Mouse (Mus musculus): ENCODE results near the gene Trim80. TPM values are rescaled to one million over a fixed set of nuclear protein-coding genes. Genes with fewer than 3 reads are reported as not detected.
"Not testable (repeated sequence)": the region's sequence is repeated elsewhere in the genome, so short reads cannot be mapped to it uniquely, and the experiment has no call there.

Gene Trim80
- total RNA-seq, 2 experiments from 2014 or later: not detected

DNA sequence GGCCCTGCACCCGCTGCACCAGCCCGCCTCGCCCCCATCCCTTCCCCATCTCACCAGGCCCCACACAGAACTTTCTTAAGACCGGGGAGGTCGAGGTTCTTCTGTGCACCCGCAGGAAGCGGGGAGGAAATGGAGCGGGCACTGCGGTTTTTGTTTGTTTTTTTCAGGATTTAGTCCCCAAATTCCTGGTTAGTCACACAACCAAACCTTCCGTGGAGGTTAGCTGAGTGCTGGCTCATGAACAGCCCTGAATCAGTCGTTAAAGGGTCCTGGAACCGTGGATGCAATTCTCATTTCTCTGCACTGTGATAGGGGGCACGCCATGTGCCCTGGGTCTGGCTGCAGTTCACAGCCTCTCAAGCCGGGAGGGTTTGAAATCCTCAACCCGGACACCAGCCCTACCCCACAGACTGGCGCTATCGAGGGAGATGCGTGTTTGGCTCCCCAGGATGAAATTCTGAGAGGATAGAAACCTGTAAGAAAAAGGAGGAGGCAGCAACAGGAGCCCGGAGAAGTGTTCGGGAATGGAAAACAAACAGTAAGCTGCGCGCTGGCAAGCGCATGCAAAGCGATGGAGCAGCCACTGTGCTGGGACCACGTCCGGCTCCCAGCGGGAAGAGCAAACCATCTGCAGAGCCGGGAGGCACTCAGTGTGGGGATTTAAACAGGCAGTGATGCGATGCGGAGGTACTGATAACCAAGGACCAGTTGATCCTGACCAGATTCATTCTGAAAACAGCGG is 4.6 kb upstream of the Trim80 start:
- H3K4me3 ChIP-seq: peak overlapping the region; percentile 44
- TF ChIP-seq CTCF (conservative IDR thresholded peaks at IDR 0.05): no peak
- DNase-seq (ENCODE audit: low spot score in 2 of 2): no peak
- peak overlapping the region; percentile 53 for H3K27ac ChIP-seq

DNA sequence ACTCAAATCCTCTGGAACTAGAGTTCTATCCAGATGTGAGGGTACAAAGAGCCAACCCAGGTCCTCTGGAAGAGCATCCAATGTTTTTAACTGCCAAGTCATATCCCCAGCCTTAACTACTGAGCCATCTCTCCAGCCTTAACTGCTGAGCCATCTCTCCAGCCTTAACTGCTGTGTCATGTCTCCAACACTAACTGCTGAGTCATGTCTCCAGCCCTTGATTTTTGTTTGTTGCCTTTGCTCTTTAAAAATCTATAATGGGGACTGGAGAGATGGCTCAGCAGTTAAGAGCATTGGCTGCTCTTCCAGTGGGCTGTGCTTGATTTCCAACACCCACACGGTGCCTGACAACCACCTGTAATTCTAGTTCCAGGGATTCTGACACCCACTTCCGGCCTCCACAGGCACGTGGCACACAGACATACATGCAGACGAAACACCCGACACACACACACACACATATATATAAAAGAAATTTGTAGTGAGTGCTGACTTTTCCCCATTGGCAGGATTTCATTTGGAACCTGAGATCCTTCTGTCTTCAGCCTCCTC is 2.7 kb upstream of the Trim80 start:
- no peak for DNase-seq (ENCODE audit: low spot score in 2 of 2)
- TF ChIP-seq CTCF (conservative IDR thresholded peaks at IDR 0.05): no peak
- H3K27ac ChIP-seq: peak overlapping the region; percentile 16; the same call in 1 of the 2 replicates
- no peak overlapping the region for H3K4me3 ChIP-seq

DNA sequence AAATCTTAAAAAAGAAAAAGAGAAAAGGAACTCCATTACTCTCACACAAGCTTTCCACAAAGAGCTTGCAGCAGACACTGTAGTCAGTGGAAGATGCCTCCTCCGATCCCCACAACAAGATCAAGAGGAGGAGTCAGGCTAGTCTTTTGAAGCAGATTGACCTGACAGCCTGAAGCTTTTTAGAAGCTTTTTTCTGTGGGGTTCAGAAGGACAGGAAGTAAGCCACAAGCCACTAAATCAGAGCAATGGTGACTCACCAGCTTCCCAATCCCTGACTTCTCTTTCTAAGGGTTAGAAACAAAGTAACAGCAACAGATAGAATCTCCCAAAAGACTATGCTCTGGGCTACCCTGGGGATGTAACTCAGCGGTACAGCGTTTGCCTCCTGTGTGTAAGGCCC is 1.0 kb upstream of the Trim80 start:
- TF ChIP-seq CTCF (conservative IDR thresholded peaks at IDR 0.05): no peak
- Histone ChIP-seq H3K4me3 (no peak overlapping the region), H3K27ac (no peak overlapping the region)
- DNase-seq (ENCODE audit: low spot score in 2 of 2): no peak

DNA sequence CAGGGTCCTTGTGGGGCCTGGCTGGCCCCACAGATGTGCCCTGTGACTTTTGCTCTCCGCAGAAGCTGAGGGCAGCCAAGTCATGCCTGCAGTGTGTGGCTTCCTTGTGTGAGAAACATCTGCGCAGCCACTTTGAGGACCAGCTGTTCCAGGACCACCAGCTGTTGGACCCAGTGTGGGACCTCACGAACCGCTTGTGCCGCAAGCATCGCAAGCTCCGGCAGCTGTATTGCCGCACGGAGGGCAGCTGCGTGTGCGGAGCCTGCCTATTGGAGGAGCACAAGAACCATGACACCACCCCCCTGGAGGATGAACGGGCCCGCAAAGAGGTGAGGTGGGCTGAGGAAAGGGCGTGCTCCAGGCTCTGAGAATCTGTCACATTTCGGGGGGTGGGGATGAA is 1.1 kb downstream of the Trim80 start:
- Histone ChIP-seq H3K27ac (no peak overlapping the region), H3K4me3 (no peak overlapping the region)
- TF ChIP-seq CTCF (conservative IDR thresholded peaks at IDR 0.05): no peak
- DNase-seq (ENCODE audit: low spot score in 2 of 2): no peak

DNA sequence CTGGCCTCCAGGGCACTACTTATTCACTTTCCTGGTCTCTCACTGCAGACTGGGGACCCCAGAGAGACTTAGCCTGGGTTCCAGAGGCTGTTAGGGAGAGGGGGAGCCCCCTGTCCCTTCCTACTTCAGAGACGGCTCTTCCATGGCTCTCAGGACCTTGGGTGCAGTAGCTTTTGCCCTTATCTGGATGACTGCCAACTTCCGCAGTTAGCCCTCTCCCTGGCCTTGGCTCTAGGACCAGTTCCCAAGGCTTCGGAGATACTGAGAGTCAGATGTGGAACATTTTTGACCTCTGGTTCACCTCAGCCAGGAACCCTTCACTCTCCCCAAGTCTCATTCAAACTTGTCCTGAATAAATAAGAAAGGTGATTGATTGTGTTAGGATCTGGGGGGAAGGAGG is 6.6 kb downstream of the Trim80 start:
- DNase-seq (ENCODE audit: low spot score in 2 of 2): no peak
- no peak overlapping the region for H3K27ac ChIP-seq
- no peak overlapping the region for H3K4me3 ChIP-seq
- TF ChIP-seq CTCF (conservative IDR thresholded peaks at IDR 0.05): no peak

DNA sequence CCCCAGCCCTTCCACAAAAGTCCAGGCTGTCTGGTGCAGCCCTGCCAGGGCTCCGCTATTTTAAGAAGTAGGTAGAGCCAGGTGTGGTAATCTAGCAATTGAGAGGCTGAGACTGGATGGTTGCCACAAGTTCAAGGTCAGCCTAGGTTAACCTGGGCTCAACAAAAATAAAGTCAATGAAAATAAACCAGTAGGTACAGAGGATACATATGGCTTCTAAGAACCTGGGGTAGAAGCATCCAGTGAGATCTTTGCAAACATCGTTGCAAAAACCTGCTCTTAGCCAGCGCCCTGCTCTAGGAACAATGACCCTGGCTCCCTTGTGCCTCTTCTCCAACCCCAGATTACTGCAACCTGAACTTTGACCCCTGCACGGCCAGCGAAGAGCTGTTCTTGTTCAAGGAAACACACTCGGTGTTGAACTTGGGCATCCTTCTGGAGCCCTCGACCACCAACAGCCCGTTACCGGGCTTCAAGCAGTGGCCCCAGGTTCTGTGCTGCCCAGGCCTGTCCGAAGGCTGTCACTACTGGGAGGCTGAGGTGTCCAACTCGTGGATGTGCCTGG is 7.1 kb downstream of the Trim80 start:
- no peak overlapping the region for H3K4me3 ChIP-seq
- no peak overlapping the region for H3K27ac ChIP-seq
- no peak for TF ChIP-seq CTCF (conservative IDR thresholded peaks at IDR 0.05)
- no peak for DNase-seq (ENCODE audit: low spot score in 2 of 2)

DNA sequence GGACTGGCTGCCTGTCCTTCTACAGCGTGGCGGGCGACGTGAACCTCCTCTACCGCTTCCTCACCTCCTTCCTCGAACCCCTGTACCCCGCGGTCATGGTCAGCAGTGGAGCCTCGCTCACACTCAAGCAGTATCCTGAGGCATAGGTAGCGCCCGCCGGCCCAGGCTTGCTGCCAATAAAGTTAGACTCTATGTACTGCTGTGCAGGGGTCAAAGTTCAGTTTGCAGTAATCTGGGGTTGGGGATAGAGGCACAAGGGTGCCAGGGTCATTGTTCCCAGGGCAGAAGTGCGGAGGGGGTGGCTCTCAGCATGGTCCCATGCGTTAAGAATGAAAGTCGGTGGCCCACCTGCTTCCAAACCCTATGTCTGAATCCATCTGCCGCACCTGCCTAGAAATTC is 7.7 kb downstream of the Trim80 start:
- H3K27ac ChIP-seq: no peak overlapping the region
- TF ChIP-seq CTCF (conservative IDR thresholded peaks at IDR 0.05): no peak
- no peak overlapping the region for H3K4me3 ChIP-seq
- no peak for DNase-seq (ENCODE audit: low spot score in 2 of 2)

DNA sequence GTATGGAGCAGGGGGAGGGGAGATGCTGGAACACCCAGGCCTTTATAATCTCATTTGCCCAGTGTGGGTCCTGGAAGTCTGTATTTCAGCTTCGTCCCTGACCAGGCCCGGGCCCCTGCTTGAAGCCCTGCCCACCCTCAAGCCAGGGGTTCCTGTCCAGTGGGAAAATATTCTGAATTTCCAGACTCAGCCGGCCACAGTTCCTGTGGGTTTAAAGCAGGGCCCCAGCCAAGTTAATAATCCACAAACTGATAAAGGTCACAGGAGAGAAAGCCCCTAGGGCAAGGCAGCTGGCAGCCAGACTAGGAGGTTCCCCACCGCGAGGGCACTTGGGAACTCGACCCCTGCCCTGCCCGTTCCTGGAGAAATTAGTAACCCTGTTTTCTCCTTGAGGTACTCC is 8.7 kb downstream of the Trim80 start:
- Histone ChIP-seq H3K4me3 (no peak overlapping the region), H3K27ac (no peak overlapping the region)
- no peak for TF ChIP-seq CTCF (conservative IDR thresholded peaks at IDR 0.05)

DNA sequence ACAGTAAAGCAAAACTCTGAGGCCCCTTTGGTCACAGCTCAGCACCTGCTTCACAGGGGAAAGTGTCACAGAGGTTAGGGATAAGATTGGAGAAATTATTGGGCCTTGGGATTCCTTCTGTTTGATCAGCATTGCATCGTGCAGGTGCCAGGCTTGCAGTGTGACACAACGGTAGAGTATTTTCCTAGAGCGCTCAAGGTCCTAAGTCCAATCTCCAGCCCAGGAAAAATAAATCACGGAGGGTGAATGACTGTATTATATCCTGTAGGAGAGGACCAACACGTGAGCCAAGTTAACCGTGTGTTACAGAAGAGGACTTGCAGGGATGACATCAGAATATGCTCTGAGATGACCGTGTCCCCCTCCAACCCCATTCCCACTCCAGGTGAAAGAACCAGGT is 9.8 kb downstream of the Trim80 start:
- no peak overlapping the region for H3K4me3 ChIP-seq
- no peak for DNase-seq (ENCODE audit: low spot score in 2 of 2)
- no peak for TF ChIP-seq CTCF (conservative IDR thresholded peaks at IDR 0.05)
- no peak overlapping the region for H3K27ac ChIP-seq

More for the DNA sequence above, 8.7 kb downstream of the Trim80 start:
- no peak for DNase-seq (ENCODE audit: low spot score in 2 of 2)

DNA sequence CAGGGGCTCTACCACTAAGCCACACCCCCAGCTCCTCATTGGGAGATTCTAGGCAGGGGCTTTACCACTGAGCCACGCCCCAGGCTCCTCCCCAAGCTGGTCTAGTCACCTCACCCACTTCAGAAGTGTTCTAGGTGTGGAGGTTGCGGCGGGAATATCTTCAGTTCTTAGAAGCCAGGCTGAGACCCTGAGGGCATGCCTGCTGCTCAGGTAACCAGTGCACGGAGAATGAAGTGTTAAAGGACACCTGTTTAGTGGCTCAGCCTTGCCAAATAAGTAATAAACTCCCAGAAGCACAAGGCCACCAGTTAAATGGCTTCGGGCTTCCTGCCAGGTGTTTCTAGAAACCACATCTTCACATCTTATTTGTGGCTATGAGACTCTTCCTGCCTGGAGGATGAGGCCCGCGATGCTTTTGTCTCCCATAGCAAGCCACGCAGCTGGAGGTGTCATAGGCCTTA is 11.5 kb downstream of the Trim80 start:
- Histone ChIP-seq H3K27ac (no peak overlapping the region), H3K4me3 (no peak overlapping the region)
- DNase-seq (ENCODE audit: low spot score in 2 of 2): no peak
- no peak for TF ChIP-seq CTCF (conservative IDR thresholded peaks at IDR 0.05)

DNA sequence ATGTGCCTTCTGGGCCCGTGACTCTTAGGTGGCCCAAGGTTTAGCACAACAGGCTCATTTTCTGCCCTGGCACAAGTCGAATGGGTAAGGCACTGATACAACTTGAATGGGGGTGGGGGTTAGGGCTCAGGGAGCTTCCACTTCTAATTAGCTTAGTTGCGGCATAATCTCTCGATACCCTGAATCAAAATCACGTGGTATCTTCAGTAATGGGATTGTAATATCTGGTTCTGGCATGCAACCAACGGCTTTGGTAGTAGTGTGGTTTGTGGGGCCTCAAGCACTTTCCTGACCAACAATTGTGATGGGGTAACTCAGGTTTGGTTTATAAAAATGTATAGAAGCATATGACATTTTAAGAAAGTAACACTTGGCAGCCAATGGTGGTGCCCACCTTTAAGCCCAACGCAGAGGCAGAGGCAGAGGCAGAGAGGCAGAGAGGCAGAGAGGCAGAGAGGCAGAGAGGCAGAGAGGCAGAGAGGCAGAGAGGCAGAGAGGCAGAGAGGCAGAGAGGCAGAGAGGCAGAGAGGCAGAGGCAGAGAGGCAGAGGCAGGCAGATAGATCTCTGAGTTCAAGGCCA is 12.0 kb downstream of the Trim80 start:
- H3K4me3 ChIP-seq: no peak overlapping the region
- H3K27ac ChIP-seq: no peak overlapping the region
- TF ChIP-seq CTCF (conservative IDR thresholded peaks at IDR 0.05): no peak
- DNase-seq (ENCODE audit: low spot score in 2 of 2): no peak

DNA sequence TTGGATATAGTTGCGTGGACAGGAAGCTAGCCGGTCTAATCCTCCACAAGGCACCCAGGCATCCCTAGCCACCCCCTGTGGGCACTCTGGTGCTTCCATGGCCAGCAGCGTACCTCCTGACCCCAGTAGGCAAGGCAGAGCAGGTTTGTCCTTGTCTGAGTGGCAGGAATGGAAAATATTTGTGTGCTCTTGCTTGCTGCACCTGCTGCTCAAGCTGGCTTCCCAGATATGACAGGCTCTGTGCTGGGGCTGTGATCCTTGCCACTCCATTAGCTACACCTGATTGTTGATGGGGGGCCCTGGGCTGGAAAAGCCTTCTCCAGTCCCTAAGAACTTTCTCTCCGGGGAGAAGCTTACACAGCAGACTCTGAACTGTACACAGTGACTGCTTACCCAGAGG is 13.0 kb downstream of the Trim80 start:
- no peak for TF ChIP-seq CTCF (conservative IDR thresholded peaks at IDR 0.05)
- DNase-seq (ENCODE audit: low spot score in 2 of 2): no peak

DNA sequence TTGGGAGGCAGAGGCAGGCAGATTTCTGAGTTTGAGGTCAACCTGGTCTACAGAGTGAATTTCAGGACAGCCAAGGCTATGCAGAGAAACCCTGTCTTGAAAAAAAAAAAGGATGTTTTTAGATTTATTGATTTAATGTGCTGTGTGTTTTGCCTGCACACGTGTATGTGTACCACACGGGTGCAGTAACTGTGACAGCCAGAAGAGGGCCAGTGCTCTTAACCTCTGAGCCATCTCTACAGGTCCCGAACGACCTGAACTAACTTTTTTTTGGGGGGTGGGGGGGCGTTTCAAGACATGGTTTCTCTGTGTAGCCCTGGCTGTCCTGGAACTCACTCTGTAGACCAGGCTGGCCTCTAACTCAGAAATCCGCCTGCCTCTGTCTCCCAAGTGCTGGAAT is 14.5 kb downstream of the Trim80 start:
- TF ChIP-seq CTCF (conservative IDR thresholded peaks at IDR 0.05): peak; percentile 31
- DNase-seq (ENCODE audit: low spot score in 2 of 2); H3K4me3 ChIP-seq; H3K27ac ChIP-seq: not testable (repeated sequence)

More for the DNA sequence above, 13.0 kb downstream of the Trim80 start:
- H3K4me3 ChIP-seq: no peak overlapping the region
- no peak overlapping the region for H3K27ac ChIP-seq

All from layer of hippocampus, adult 2 months (tissue).